Mouse (Mus musculus) heart, embryonic 15.5 days (tissue): ENCODE measurements at regions not wholly inside any gene's neighbourhood (a gene's known extent, or its start where the extent isn't known, plus 50 kb on each side); places are given as distances from the start of the nearest gene placed in this dataset.
A peak's percentile ranks its signal among the peaks of the same experiment; 100 is the strongest.
"Not testable (repeated sequence)": the region's sequence is repeated elsewhere in the genome, so short reads cannot be mapped to it uniquely, and the experiment has no call there.

Source experiments
- ATAC-seq: fragments of 200-750 bp; cut with Nextera tagmentation; replicated peaks from 2 replicates; pipeline ENCODE4 v1.8.0; 2017; ENCODE audit warnings: low read depth, moderate TSS enrichment; ENCODE audit not compliant: insufficient number of reproducible peaks, insufficient read depth, low FRiP score
- H3K27ac ChIP-seq: fragments of 300-500 bp; sonication (generic); 2 replicates; pipeline ENCODE4 v1.5.1; 2015; ENCODE audit warnings: mild to moderate bottlenecking, inconsistent platforms
- H3K27me3 ChIP-seq: fragments of 300-500 bp; sonication (generic); 2 replicates; pipeline ENCODE4 v1.6.1; 2015; ENCODE audit warnings: inconsistent platforms
- H3K36me3 ChIP-seq: fragments of 300-500 bp; sonication (generic); 2 replicates; pipeline ENCODE4 v1.6.1; 2015; ENCODE audit warnings: mild to moderate bottlenecking, inconsistent platforms
- H3K4me1 ChIP-seq: fragments of 300-500 bp; sonication (generic); replicated peaks from 2 replicates; pipeline ENCODE4 v1.6.1; 2015; ENCODE audit warnings: inconsistent platforms
- H3K4me2 ChIP-seq: fragments of 300-500 bp; sonication (generic); 2 replicates; pipeline ENCODE4 v1.6.1; 2015; ENCODE audit warnings: inconsistent platforms, mild to moderate bottlenecking, moderate library complexity
- H3K4me3 ChIP-seq: fragments of 300-500 bp; sonication (generic); 2 replicates; pipeline ENCODE4 v1.5.1; 2015; ENCODE audit warnings: mild to moderate bottlenecking, inconsistent platforms
- H3K9ac ChIP-seq: fragments of 300-500 bp; sonication (generic); 2 replicates; pipeline ENCODE4 v1.6.1; 2015; ENCODE audit warnings: mild to moderate bottlenecking, inconsistent platforms
- H3K9me3 ChIP-seq: fragments of 300-500 bp; sonication (generic); replicated peaks from 2 replicates; pipeline ENCODE4 v1.6.1; 2016; ENCODE audit warnings: inconsistent platforms
- WGBS: fragments of 180-500 bp; shearing (Covaris S2); methylation state at CpG from one replicate; pipeline ENCODE4 v1.1.7; 2015; ENCODE audit warnings: mixed read lengths; 5-methylcytosine and 5-hydroxymethylcytosine counted together

- H3K4me3 ChIP-seq = no peak overlapping the region
- WGBS = 77% methylated on average over 1 of the region's 1 CpGs
- no peak for ATAC-seq
These were observed 151.9 kb upstream of the Tmc3 start for GRCm38 (mm10) chr7:83432843-83433242.

DNA sequence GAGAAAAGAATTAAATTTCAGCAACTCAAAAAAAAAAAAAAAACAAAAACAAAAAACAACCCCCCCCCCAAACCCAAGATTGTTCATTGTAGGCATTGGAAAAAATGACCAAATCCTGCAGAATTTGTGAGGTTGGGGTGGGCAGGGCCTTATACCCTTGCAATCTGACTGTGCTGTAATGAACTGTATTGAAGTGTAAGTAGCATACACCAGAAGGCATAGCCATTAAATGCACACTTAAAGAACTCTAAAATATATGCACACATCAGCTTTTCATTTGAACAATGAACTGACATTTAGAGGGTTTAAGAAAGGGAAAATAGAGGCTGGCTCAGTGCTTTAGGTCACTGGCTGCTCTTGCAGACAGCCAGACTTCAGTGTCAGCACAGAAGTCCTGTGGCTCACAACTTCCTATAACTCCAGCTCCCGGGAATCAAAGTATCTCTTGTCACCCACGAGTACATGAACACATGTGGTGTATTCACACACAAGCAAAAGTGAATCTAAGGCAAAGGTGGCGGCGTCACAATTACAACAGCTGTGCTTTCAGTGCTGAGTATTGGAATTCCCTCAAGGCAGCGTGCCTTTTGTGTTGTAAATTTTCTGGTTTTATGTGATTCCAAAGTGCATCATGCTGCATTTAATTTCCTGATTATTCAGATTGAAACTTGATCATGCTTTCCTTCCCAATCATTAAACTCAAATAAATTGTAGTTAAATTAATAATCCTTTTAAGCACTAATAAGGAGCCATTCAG, 150.6 kb upstream of the Tmc3 start:
- Histone ChIP-seq H3K27ac (no peak overlapping the region), H3K36me3 (no peaks in the 10 kb centered on the region), H3K9ac (no peak overlapping the region), H3K4me2 (no peak overlapping the region), H3K27me3 (no peaks in the 10 kb centered on the region), H3K4me3 (no peak overlapping the region), H3K9me3 (no peaks in the 10 kb centered on the region), H3K4me1 (peaks cover 7% of the 10 kb centered on the region; the same call in 1 of the 2 replicates)
- ATAC-seq = no peak
- WGBS = 62% methylated on average over 5 of the region's 5 CpGs

More at GRCm38 (mm10) chr7:83432843-83433242, 151.9 kb upstream of the Tmc3 start:
- Histone ChIP-seq H3K27ac (no peak overlapping the region), H3K9ac (no peak overlapping the region), H3K36me3 (no peaks in the 10 kb centered on the region), H3K27me3 (no peaks in the 10 kb centered on the region), H3K4me2 (no peak overlapping the region), H3K9me3 (no peaks in the 10 kb centered on the region), H3K4me1 (peaks cover 7% of the 10 kb centered on the region; the same call in 1 of the 2 replicates)

- H3K36me3 ChIP-seq = no peaks in the 10 kb centered on the region
- no peak overlapping the region for H3K27ac ChIP-seq
- ATAC-seq = no peak
- no peak overlapping the region for H3K9ac ChIP-seq
- H3K4me3 ChIP-seq = no peak overlapping the region
- no peak overlapping the region for H3K4me2 ChIP-seq
- H3K27me3 ChIP-seq = no peaks in the 10 kb centered on the region
- WGBS = 56% methylated on average over 7 of the region's 7 CpGs
- no peaks in the 10 kb centered on the region for H3K4me1 ChIP-seq
- no peaks in the 10 kb centered on the region for H3K9me3 ChIP-seq
These were observed 146.0 kb upstream of the Tmc3 start for GRCm38 (mm10) chr7:83438538-83439393.

DNA sequence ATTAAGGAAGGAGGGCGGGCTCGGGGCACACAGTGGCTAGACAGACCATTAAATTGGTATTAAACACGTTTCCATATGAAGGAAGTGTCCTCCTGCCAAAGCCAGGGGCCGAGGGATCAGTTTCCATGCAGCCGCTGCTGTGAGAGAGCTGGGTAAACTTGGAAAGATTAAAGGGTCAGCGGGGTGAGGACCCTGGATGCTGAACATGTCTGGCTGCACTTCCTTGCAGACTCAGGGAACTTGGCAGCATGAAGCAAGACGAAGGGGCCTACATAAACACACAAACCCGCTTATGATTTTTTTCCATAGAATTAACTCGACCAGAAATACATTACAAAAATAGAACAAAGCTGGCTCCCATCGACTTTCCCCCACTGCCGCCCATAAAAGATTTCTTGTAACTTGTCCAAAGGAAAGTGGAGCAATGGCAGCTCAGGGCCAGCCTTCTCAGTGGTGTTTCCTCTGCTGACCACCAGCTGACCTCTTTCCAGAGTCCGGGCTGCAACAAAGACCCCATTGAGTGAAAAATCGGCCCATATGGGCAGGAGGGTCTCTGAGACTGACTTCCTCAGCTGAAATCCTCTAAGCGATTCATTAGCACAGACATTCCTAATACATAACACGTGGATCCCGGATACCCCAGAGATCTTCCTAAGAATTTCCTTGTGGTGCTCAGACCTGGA, 141.0 kb upstream of the Tmc3 start:
- H3K4me1 ChIP-seq = peaks cover 12% of the 10 kb centered on the region
- ATAC-seq = peak; percentile 74
- peak overlapping the region; percentile 77 for H3K27ac ChIP-seq
- H3K36me3 ChIP-seq = no peaks in the 10 kb centered on the region
- no peaks in the 10 kb centered on the region for H3K9me3 ChIP-seq
- H3K4me2 ChIP-seq = no peak overlapping the region
- no peak overlapping the region for H3K4me3 ChIP-seq
- H3K27me3 ChIP-seq = no peaks in the 10 kb centered on the region
- WGBS = 41% methylated on average over 16 of the region's 16 CpGs
- no peak overlapping the region for H3K9ac ChIP-seq

DNA sequence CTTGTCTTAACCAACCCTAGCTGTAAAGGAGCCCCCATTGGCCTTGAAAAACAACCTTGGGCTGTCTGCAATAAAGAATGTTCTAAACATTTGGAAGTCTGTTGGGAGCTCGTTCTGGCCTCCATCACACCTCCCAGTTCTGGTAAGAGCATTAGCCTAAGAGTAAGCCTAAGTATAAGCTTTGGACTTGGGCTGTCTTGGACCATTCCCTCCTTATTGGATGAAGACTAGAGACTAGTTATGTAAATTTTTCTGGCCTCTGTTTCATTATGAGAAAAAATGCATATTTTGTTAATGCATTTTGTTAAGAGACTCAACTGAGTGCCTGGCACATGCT, 140.5 kb upstream of the Tmc3 start:
- Histone ChIP-seq H3K27me3 (no peaks in the 10 kb centered on the region), H3K4me2 (no peak overlapping the region), H3K4me1 (peaks cover 12% of the 10 kb centered on the region), H3K4me3 (no peak overlapping the region), H3K9ac (no peak overlapping the region), H3K27ac (peak overlapping the region; percentile 77), H3K36me3 (no peaks in the 10 kb centered on the region), H3K9me3 (no peaks in the 10 kb centered on the region)
- WGBS = 47% methylated on average over 1 of the region's 1 CpGs
- no peak for ATAC-seq

- H3K4me2 ChIP-seq = no peak overlapping the region
- no peak overlapping the region for H3K9ac ChIP-seq
- WGBS = 26% methylated on average over 5 of the region's 5 CpGs
These were observed 139.4 kb upstream of the Tmc3 start for GRCm38 (mm10) chr7:83445181-83445926.

GRCm38 (mm10) chr7:83450346-83450745, 134.4 kb upstream of the Tmc3 start:
- no peak for ATAC-seq
- Histone ChIP-seq H3K4me2 (no peak overlapping the region), H3K36me3 (no peaks in the 10 kb centered on the region), H3K9me3 (no peaks in the 10 kb centered on the region), H3K27ac (0 out of 2 replicates have a peak overlapping the region, but pooled peaks have one; percentile 51), H3K4me3 (no peak overlapping the region), H3K9ac (no peak overlapping the region), H3K4me1 (peaks cover 16% of the 10 kb centered on the region), H3K27me3 (no peaks in the 10 kb centered on the region)
- WGBS = 35% methylated on average over 3 of the region's 3 CpGs

More at GRCm38 (mm10) chr7:83445181-83445926, 139.4 kb upstream of the Tmc3 start:
- Histone ChIP-seq H3K4me3 (no peak overlapping the region), H3K36me3 (no peaks in the 10 kb centered on the region), H3K27me3 (no peaks in the 10 kb centered on the region), H3K27ac (peak overlapping the region; percentile 77), H3K9me3 (no peaks in the 10 kb centered on the region), H3K4me1 (peaks cover 14% of the 10 kb centered on the region)
- peak; percentile 58 for ATAC-seq

- 9% methylated on average over 7 of the region's 7 CpGs for WGBS
- peak overlapping the region; percentile 16 for H3K4me2 ChIP-seq
- H3K4me3 ChIP-seq = no peak overlapping the region
- peaks cover 14% of the 10 kb centered on the region for H3K4me1 ChIP-seq
- H3K9me3 ChIP-seq = no peaks in the 10 kb centered on the region
- H3K36me3 ChIP-seq = no peaks in the 10 kb centered on the region
- peak; percentile 47 for ATAC-seq
- no peak overlapping the region for H3K9ac ChIP-seq
- H3K27me3 ChIP-seq = no peaks in the 10 kb centered on the region
- H3K27ac ChIP-seq = peak overlapping the region; percentile 51; the same call in 1 of the 2 replicates
These were observed 132.4 kb upstream of the Tmc3 start for GRCm38 (mm10) chr7:83452309-83452708.

GRCm38 (mm10) chr7:83459520-83459919, 125.2 kb upstream of the Tmc3 start:
- Histone ChIP-seq H3K4me3 (no peak overlapping the region), H3K27ac (no peak overlapping the region), H3K4me2 (no peak overlapping the region), H3K27me3 (no peaks in the 10 kb centered on the region), H3K9me3 (no peaks in the 10 kb centered on the region), H3K9ac (no peak overlapping the region), H3K4me1 (no peaks in the 10 kb centered on the region), H3K36me3 (no peaks in the 10 kb centered on the region)
- WGBS = 56% methylated on average over 3 of the region's 3 CpGs
- ATAC-seq = no peak

DNA sequence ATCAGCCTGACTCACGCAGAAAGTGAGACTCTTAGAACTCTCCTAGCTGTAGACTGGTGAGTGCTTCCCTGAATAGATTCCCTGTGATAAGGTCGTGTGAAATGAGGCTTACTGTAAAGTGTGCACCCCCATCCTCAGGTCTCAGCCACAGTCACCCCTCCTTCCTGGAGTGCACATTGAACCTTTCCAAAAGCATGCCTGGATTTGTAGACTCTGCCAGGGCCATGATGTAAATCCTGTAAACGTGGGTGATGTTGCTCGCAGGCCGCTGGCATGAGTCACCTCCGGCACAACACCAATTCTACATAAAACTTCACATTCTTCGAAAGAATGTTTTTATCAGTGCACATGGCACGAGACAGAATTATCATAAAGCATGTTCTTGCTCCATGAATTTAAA, 117.7 kb upstream of the Tmc3 start:
- H3K27ac ChIP-seq = no peak overlapping the region
- WGBS = 50% methylated on average over 8 of the region's 8 CpGs

DNA sequence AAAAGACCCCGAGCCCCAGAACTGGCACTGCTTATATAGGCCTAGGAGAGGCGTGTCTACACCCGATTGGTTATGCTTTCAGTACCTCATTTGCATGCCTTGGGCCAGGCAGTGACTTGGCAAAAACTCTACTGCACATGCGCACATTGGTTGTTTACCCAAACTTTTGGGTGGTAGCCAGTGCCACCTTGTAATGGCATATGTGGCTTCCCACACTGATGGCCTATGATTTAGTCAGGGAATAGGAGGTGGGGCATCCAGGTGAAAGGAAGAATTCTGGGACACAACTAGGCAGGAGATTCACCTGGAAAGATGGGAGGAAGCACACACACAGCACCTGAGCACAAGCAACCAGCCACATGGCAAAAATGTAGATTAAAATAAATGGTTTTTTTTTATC, 114.9 kb upstream of the Tmc3 start:
- H3K36me3 ChIP-seq, H3K9me3 ChIP-seq: not testable (repeated sequence)

More for the DNA sequence above, 117.7 kb upstream of the Tmc3 start:
- Histone ChIP-seq H3K9me3 (no peaks in the 10 kb centered on the region), H3K4me2 (no peak overlapping the region), H3K27me3 (no peaks in the 10 kb centered on the region), H3K36me3 (no peaks in the 10 kb centered on the region), H3K9ac (no peak overlapping the region), H3K4me1 (no peaks in the 10 kb centered on the region), H3K4me3 (no peak overlapping the region)
- no peak for ATAC-seq

More for the DNA sequence above, 114.9 kb upstream of the Tmc3 start:
- not testable (repeated sequence) for H3K27me3 ChIP-seq, H3K4me2 ChIP-seq, H3K4me1 ChIP-seq, H3K27ac ChIP-seq, ATAC-seq, H3K9ac ChIP-seq, H3K4me3 ChIP-seq
- WGBS = 91% methylated on average over 4 of the region's 4 CpGs
